Mouse (Mus musculus) erythroid progenitor cell, adult 5-6 weeks (primary cell): ENCODE results near the gene Olfr582. TPM values are rescaled to one million over a fixed set of nuclear protein-coding genes. Genes with fewer than 3 reads are reported as not detected.

ENCODE experiments used
- ATAC-seq: replicated peaks from 2 replicates; pipeline ENCODE4 v1.8.0; 2016; ENCODE audit warnings: moderate number of reproducible peaks, mild to moderate bottlenecking, moderate TSS enrichment, inconsistent platforms; ENCODE audit not compliant: poor library complexity, low FRiP score, severe bottlenecking
- total RNA-seq, 2 experiments: library from RNA; stranded (forward) in 1 of 2; stranded (reverse) in 1 of 2; fragments of 150-400 nt in 1 of 2; fragments of 186-747, 209-891 nt in 1 of 2; gene quantifications; 2 replicates each; pipeline versions ENCODE4 v1.2.3 to v1.2.4; 2015 to 2017; ENCODE audit warnings: low replicate concordance in 2 of 2

Gene Olfr582
- total RNA-seq (2015; ENCODE audit: low replicate concordance) (not detected in 2 replicates), total RNA-seq (2017; ENCODE audit: low replicate concordance) (not detected in 2 replicates)

GRCm38 (mm10) chr7:103037724-103038123, at the start of gene Olfr582:
TSS of gene Olfr582 (plus strand) at chr7:103038024.
- ATAC-seq = no peak

GRCm38 (mm10) chr7:102989224-102989623, 48.6 kb upstream of the Olfr582 start, which contains the start of gene Olfr578:
TSS of gene Olfr578 (minus strand) at chr7:102989324.
- ATAC-seq = no peak

GRCm38 (mm10) chr7:103051000-103051399, 13.2 kb downstream of the Olfr582 start, which contains the start of gene Olfr583:
TSS of gene Olfr583 (plus strand) at chr7:103051300.
- no peak for ATAC-seq

GRCm38 (mm10) chr7:103081585-103081984, 43.8 kb downstream of the Olfr582 start, which contains the start of gene Olfr584:
TSS of gene Olfr584 (plus strand) at chr7:103081885.
- no peak for ATAC-seq

Other genes starting within 250 kb of the Olfr582 start
- gene Olfr564, start 234.5 kb upstream of the Olfr582 start, total RNA-seq (2015; ENCODE audit: low replicate concordance) = not detected in 2 replicates
- not detected in 2 replicates for gene Olfr564, start 234.5 kb upstream of the Olfr582 start, total RNA-seq (2017; ENCODE audit: low replicate concordance)
- gene Olfr566, start 179.3 kb upstream of the Olfr582 start, total RNA-seq (2015; ENCODE audit: low replicate concordance) = not detected in 2 replicates
- not detected in 2 replicates for gene Olfr566, start 179.3 kb upstream of the Olfr582 start, total RNA-seq (2017; ENCODE audit: low replicate concordance)
- not detected in 2 replicates for gene Olfr568, start 160.9 kb upstream of the Olfr582 start, total RNA-seq (2015; ENCODE audit: low replicate concordance)
- gene Olfr568, start 160.9 kb upstream of the Olfr582 start, total RNA-seq (2017; ENCODE audit: low replicate concordance) = not detected in 2 replicates
- gene Olfr569, start 147.1 kb upstream of the Olfr582 start, total RNA-seq (2015; ENCODE audit: low replicate concordance) = not detected in 2 replicates
- gene Olfr569, start 147.1 kb upstream of the Olfr582 start, total RNA-seq (2017; ENCODE audit: low replicate concordance) = not detected in 2 replicates
- not detected in 2 replicates for gene Olfr570, start 143.4 kb upstream of the Olfr582 start, total RNA-seq (2015; ENCODE audit: low replicate concordance)
- gene Olfr570, start 143.4 kb upstream of the Olfr582 start, total RNA-seq (2017; ENCODE audit: low replicate concordance) = not detected in 2 replicates
- gene Olfr571, start 120.5 kb upstream of the Olfr582 start, total RNA-seq (2015; ENCODE audit: low replicate concordance) = not detected in 2 replicates
- not detected in 2 replicates for gene Olfr571, start 120.5 kb upstream of the Olfr582 start, total RNA-seq (2017; ENCODE audit: low replicate concordance)
- not detected in 2 replicates for gene Olfr572, start 113.6 kb upstream of the Olfr582 start, total RNA-seq (2015; ENCODE audit: low replicate concordance)
- gene Olfr572, start 113.6 kb upstream of the Olfr582 start, total RNA-seq (2017; ENCODE audit: low replicate concordance) = not detected in 2 replicates
- gene Olfr573-ps1, start 95.4 kb upstream of the Olfr582 start, total RNA-seq (2015; ENCODE audit: low replicate concordance) = not detected in 2 replicates
- gene Olfr573-ps1, start 95.4 kb upstream of the Olfr582 start, total RNA-seq (2017; ENCODE audit: low replicate concordance) = not detected in 2 replicates
- gene Olfr574, start 89.6 kb upstream of the Olfr582 start, total RNA-seq (2015; ENCODE audit: low replicate concordance) = not detected in 2 replicates
- not detected in 2 replicates for gene Olfr574, start 89.6 kb upstream of the Olfr582 start, total RNA-seq (2017; ENCODE audit: low replicate concordance)
- gene Olfr575, start 79.2 kb upstream of the Olfr582 start, total RNA-seq (2015; ENCODE audit: low replicate concordance) = not detected in 2 replicates
- gene Olfr575, start 79.2 kb upstream of the Olfr582 start, total RNA-seq (2017; ENCODE audit: low replicate concordance) = not detected in 2 replicates
- not detected in 2 replicates for gene Olfr576, start 75.4 kb upstream of the Olfr582 start, total RNA-seq (2015; ENCODE audit: low replicate concordance)
- gene Olfr576, start 75.4 kb upstream of the Olfr582 start, total RNA-seq (2017; ENCODE audit: low replicate concordance) = not detected in 2 replicates
- gene Olfr577, start 62.1 kb upstream of the Olfr582 start, total RNA-seq (2015; ENCODE audit: low replicate concordance) = not detected in 2 replicates
- gene Olfr577, start 62.1 kb upstream of the Olfr582 start, total RNA-seq (2017; ENCODE audit: low replicate concordance) = not detected in 2 replicates
- not detected in 2 replicates for gene Olfr578, start 48.7 kb upstream of the Olfr582 start, total RNA-seq (2015; ENCODE audit: low replicate concordance)
- gene Olfr578, start 48.7 kb upstream of the Olfr582 start, total RNA-seq (2017; ENCODE audit: low replicate concordance) = not detected in 2 replicates
- not detected in 2 replicates for gene Olfr583, start 13.3 kb downstream of the Olfr582 start, total RNA-seq (2015; ENCODE audit: low replicate concordance)
- gene Olfr583, start 13.3 kb downstream of the Olfr582 start, total RNA-seq (2017; ENCODE audit: low replicate concordance) = not detected in 2 replicates
- not detected in 2 replicates for gene Olfr584, start 43.9 kb downstream of the Olfr582 start, total RNA-seq (2015; ENCODE audit: low replicate concordance)
- gene Olfr584, start 43.9 kb downstream of the Olfr582 start, total RNA-seq (2017; ENCODE audit: low replicate concordance) = not detected in 2 replicates
- not detected in 2 replicates for gene Olfr585, start 59.7 kb downstream of the Olfr582 start, total RNA-seq (2015; ENCODE audit: low replicate concordance)
- not detected in 2 replicates for gene Olfr585, start 59.7 kb downstream of the Olfr582 start, total RNA-seq (2017; ENCODE audit: low replicate concordance)
- gene Olfr586, start 87.6 kb downstream of the Olfr582 start, total RNA-seq (2015; ENCODE audit: low replicate concordance) = not detected in 2 replicates
- gene Olfr586, start 87.6 kb downstream of the Olfr582 start, total RNA-seq (2017; ENCODE audit: low replicate concordance) = not detected in 2 replicates
- not detected in 2 replicates for gene Olfr588-ps1, start 102.9 kb downstream of the Olfr582 start, total RNA-seq (2015; ENCODE audit: low replicate concordance)
- 0.39 TPM in 1 of 2 replicates, not detected in the other for gene Olfr588-ps1, start 102.9 kb downstream of the Olfr582 start, total RNA-seq (2017; ENCODE audit: low replicate concordance)
- gene Olfr589, start 118.3 kb downstream of the Olfr582 start, total RNA-seq (2015; ENCODE audit: low replicate concordance) = not detected in 2 replicates
- not detected in 2 replicates for gene Olfr589, start 118.3 kb downstream of the Olfr582 start, total RNA-seq (2017; ENCODE audit: low replicate concordance)
- not detected in 2 replicates for gene Olfr591, start 140.3 kb downstream of the Olfr582 start, total RNA-seq (2015; ENCODE audit: low replicate concordance)
- gene Olfr591, start 140.3 kb downstream of the Olfr582 start, total RNA-seq (2017; ENCODE audit: low replicate concordance) = not detected in 2 replicates
- gene Olfr592, start 146.8 kb downstream of the Olfr582 start, total RNA-seq (2015; ENCODE audit: low replicate concordance) = not detected in 2 replicates
- gene Olfr592, start 146.8 kb downstream of the Olfr582 start, total RNA-seq (2017; ENCODE audit: low replicate concordance) = not detected in 2 replicates
- gene Olfr593, start 173.8 kb downstream of the Olfr582 start, total RNA-seq (2015; ENCODE audit: low replicate concordance) = not detected in 2 replicates
- not detected in 2 replicates for gene Olfr593, start 173.8 kb downstream of the Olfr582 start, total RNA-seq (2017; ENCODE audit: low replicate concordance)
- gene Olfr594, start 179.0 kb downstream of the Olfr582 start, total RNA-seq (2015; ENCODE audit: low replicate concordance) = not detected in 2 replicates
- gene Olfr594, start 179.0 kb downstream of the Olfr582 start, total RNA-seq (2017; ENCODE audit: low replicate concordance) = not detected in 2 replicates
- gene Usp17ld, start 214.5 kb downstream of the Olfr582 start, total RNA-seq (2015; ENCODE audit: low replicate concordance) = not detected in 2 replicates
- 0.90 TPM in 1 of 2 replicates, not detected in the other for gene Usp17ld, start 214.5 kb downstream of the Olfr582 start, total RNA-seq (2017; ENCODE audit: low replicate concordance)